Mouse (Mus musculus) kidney, postnatal 36 days (tissue): ENCODE measurements around the gene BB287469.
"Not testable (repeated sequence)": the region's sequence is repeated elsewhere in the genome, so short reads cannot be mapped to it uniquely, and the experiment has no call there.

Experiments used
- DNase-seq, 2 experiments: peaks; one replicate each; pipeline ENCODE4 v3.0.0; 2021 to 2022; ENCODE audit warnings: mixed read lengths in 2 of 2

BB287469 gene

GRCm38 (mm10) chr12:87816277-87816676 is at the start of gene BB287469:
BB287469 (plus strand) TSS chr12:87816577.
- not testable (repeated sequence) for DNase-seq

DNA sequence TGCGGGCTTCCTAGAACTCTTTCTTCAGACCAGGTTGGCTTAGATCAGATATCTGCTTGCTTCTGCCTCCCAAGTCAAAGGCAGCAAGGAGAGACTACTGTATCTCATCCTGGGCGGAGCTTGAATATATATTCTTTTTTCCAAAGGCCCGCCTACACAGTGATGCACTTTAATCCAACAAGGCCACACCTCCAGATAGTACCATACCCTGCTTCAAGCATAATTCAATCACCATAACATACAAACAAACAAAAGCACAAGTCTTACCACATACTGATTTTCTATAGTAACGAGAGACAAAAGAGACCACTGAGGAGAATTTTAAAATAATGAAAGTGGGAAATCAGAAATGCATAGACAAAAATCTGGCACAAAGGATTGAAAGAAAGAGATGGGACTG is 40.7 kb upstream of the BB287469 start, which contains the start of gene Gm21319:
Gene Gm21319, minus strand, starts transcription at position 101 of the 400 bp plus-strand sequence.
- not testable (repeated sequence) for DNase-seq

DNA sequence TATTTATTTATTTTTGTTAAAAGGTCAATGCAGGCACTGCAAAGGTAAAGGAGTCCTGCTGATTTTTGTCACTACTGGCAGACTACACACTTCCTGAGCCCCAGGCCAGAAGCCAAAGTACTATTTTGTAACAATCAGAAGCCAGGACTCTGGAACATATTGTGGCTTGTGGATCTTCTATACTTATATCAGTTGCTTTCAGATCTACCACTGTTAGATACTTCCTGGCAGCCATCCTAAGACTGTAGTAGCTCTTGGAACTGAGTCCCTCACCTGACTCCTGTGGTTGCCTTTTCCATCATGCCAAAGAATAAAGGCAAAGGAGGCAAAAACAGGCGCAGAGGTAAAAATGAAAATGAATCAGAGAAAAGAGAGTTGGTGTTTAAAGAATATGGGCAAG is 21.2 kb upstream of the BB287469 start, which contains the start of gene Gm21936:
Gene Gm21936, plus strand, starts transcription at position 301 of the 400 bp plus-strand sequence.
- DNase-seq: not testable (repeated sequence)

DNA sequence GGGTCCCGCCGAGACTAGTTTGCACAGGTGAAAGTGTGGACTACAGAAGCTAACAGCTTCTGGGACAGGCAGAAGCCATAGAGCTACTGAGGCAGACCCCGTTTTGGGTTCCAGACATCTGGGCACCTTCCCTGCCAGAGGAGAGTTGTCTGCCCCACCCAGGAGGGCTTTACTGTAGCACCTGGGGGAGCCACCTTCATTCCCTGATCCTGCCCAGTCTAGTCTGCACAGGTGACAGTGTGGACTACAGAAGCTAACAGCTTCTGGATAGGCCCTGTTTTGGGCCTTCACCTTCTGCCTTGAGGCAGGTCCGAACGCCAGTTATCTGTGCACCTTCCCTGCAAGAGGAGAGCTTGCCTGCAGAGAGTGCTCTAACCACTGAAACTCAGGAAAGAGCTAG is 18.4 kb upstream of the BB287469 start:
- DNase-seq: not testable (repeated sequence)

DNA sequence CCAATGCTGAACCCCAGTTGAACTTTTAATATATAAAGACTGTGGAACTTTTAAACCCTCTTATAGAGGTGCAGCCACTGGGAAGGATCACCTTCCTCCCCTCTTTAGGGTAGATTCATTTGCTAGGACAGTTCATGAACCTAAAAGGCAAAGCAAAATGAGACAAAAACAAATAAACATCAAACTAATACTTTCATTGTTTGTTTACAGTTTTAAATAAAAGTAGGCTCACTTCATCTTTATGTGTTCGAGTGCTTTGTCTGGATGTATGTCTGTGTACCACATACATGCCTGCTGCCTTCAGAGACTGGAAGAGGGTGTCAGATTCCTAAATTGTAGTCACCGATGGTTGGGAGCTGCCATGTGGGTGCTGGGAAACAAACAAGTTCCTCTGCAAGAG is 25.9 kb downstream of the BB287469 start, which contains the start of gene Gm2001:
Gene Gm2001, minus strand, starts transcription at position 101 of the 400 bp plus-strand sequence.
- DNase-seq: not testable (repeated sequence)

- DNase-seq: not testable (repeated sequence)
Measured at GRCm38 (mm10) chr12:87850657-87851056, 34.3 kb downstream of the BB287469 start.

GRCm38 (mm10) chr12:87856067-87856466 is 39.7 kb downstream of the BB287469 start:
- not testable (repeated sequence) for DNase-seq

DNA sequence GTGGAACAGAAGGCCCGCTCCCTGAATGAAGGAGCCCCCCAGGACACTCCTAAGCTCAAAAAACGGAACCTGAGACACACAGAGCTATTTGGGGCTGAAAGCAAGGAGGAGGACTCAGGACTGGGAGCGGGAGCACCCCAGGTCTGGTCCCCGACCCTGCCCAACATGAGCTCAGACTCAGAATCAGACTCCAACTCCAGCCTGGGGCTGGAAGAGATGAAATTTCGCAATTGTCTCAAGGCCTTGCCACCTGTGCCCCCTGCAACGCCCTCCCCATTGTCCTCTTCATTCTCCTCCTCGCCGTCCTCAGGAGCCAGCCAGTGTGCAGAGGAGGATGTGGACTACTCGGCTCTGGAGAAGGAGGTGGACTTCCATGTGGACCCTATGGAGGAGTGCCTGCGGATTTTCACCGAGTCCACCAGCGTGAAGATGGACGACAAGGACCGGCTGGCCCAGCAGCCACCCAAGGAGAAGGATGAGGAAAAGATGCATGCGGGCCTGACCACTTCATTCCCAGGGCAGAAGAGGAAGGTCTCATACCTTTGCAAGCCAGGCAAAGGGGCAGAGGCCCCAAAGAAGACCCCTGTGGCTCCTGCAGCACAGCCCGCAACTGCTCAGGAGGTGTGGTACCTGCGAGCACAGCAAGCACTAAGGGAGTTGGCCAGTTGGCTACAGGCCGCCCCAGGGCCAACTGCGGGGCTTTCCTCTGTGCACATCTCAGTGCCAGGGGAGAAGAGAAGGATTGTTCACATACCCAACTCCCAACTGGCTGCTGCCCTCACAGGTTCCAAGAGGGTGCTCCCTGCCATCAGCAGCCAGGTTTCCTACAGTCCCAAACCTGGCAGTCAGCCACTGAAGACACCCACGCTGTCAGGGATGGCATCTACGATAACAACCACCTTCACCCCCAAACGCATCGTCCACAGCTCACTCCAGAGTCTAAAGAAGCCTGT is 45.6 kb downstream of the BB287469 start:
- DNase-seq: peak in 1 of 2 experiments; percentile 2

DNA sequence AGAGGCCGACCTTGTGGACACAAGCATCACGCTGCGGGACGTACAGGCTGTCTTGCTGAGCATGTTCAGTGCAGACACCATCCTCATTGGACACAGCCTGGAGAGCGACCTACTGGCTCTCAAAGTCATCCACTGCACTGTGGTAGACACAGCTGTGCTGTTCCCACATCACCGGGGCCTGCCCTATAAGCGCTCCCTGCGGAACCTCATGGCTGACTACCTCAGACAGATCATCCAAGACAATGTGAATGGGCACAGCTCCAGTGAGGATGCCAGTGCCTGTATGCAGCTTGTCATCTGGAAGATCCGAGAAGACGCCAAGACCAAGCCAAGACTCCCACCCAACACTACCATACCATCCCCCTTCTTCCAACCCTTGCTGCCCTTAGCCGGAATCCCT is 47.3 kb downstream of the BB287469 start:
- not testable (repeated sequence) for DNase-seq

- DNase-seq: not testable (repeated sequence)
Measured at GRCm38 (mm10) chr12:87864048-87864447, 47.7 kb downstream of the BB287469 start.
